Mouse (Mus musculus): ENCODE results near the gene Sh2d3c. TPM values are rescaled to one million over a fixed set of nuclear protein-coding genes. Genes with fewer than 3 reads are reported as not detected.
A peak's percentile ranks its signal among the peaks of the same experiment; 100 is the strongest.

Gene Sh2d3c
- polyA plus RNA-seq, 1 experiment from 2014 or later = 41.1 TPM

GRCm38 (mm10) chr2:32729547-32729946 is 8.7 kb downstream of the Sh2d3c start:
- H3K4me2 ChIP-seq (replicated peaks) = no peak overlapping the region
- no peaks in the 10 kb centered on the region for H3K27me3 ChIP-seq
- H3K27ac ChIP-seq (replicated peaks) = no peak overlapping the region
- no peak overlapping the region for H3K9ac ChIP-seq (replicated peaks)
- 85% methylated on average over 4 of the region's 4 CpGs for WGBS
- H3K4me3 ChIP-seq = no peak overlapping the region
- no peaks in the 10 kb centered on the region for H3K36me3 ChIP-seq
- no peaks in the 10 kb centered on the region for H3K9me3 ChIP-seq
- peaks cover 6% of the 10 kb centered on the region; the same call in 1 of the 2 replicates for H3K4me1 ChIP-seq
- no peak for ATAC-seq (ENCODE audit: low FRiP score, low read depth)

GRCm38 (mm10) chr2:32730854-32731253 is 10.0 kb downstream of the Sh2d3c start:
- Histone ChIP-seq H3K9ac (replicated peaks) (no peak overlapping the region), H3K27ac (replicated peaks) (no peak overlapping the region), H3K27me3 (no peaks in the 10 kb centered on the region), H3K36me3 (no peaks in the 10 kb centered on the region), H3K4me1 (peaks cover 9% of the 10 kb centered on the region; the same call in 1 of the 2 replicates), H3K9me3 (no peaks in the 10 kb centered on the region), H3K4me2 (replicated peaks) (no peak overlapping the region), H3K4me3 (no peak overlapping the region)
- ATAC-seq (ENCODE audit: low FRiP score, low read depth) = no peak
- WGBS = 56% methylated on average over 11 of the region's 11 CpGs

- 80% methylated on average over 4 of the region's 4 CpGs for WGBS
- Histone ChIP-seq H3K27ac (replicated peaks) (no peak overlapping the region), H3K9me3 (no peaks in the 10 kb centered on the region), H3K4me2 (replicated peaks) (no peak overlapping the region), H3K4me3 (no peak overlapping the region), H3K36me3 (no peaks in the 10 kb centered on the region), H3K9ac (replicated peaks) (no peak overlapping the region), H3K27me3 (no peaks in the 10 kb centered on the region), H3K4me1 (peaks cover 9% of the 10 kb centered on the region; the same call in 1 of the 2 replicates)
- ATAC-seq (ENCODE audit: low FRiP score, low read depth) = no peak
Observed at GRCm38 (mm10) chr2:32731911-32732310, 11.1 kb downstream of the Sh2d3c start.

- H3K4me1 ChIP-seq = peaks cover 6% of the 10 kb centered on the region; the same call in 1 of the 2 replicates
- H3K36me3 ChIP-seq = no peaks in the 10 kb centered on the region
- no peak overlapping the region for H3K4me3 ChIP-seq
- H3K9ac ChIP-seq (replicated peaks) = no peak overlapping the region
- 80% methylated on average over 6 of the region's 6 CpGs for WGBS
- H3K4me2 ChIP-seq (replicated peaks) = no peak overlapping the region
- no peak overlapping the region for H3K27ac ChIP-seq (replicated peaks)
- no peaks in the 10 kb centered on the region for H3K9me3 ChIP-seq
- ATAC-seq (ENCODE audit: low FRiP score, low read depth) = no peak
- H3K27me3 ChIP-seq = no peaks in the 10 kb centered on the region
Observed at GRCm38 (mm10) chr2:32732695-32733094, 11.8 kb downstream of the Sh2d3c start.

GRCm38 (mm10) chr2:32734480-32734879 is 13.6 kb downstream of the Sh2d3c start:
- Histone ChIP-seq H3K9ac (replicated peaks) (no peak overlapping the region), H3K36me3 (no peaks in the 10 kb centered on the region), H3K4me1 (peaks cover 6% of the 10 kb centered on the region; the same call in 1 of the 2 replicates), H3K27ac (replicated peaks) (0 out of 2 replicates have a peak overlapping the region, but pooled peaks have one; percentile 25), H3K4me2 (replicated peaks) (no peak overlapping the region), H3K27me3 (no peaks in the 10 kb centered on the region), H3K9me3 (no peaks in the 10 kb centered on the region), H3K4me3 (no peak overlapping the region)
- WGBS = 27% methylated on average over 4 of the region's 4 CpGs
- no peak for ATAC-seq (ENCODE audit: low FRiP score, low read depth)

GRCm38 (mm10) chr2:32734933-32735332 is 14.1 kb downstream of the Sh2d3c start:
- 60% methylated on average over 4 of the region's 4 CpGs for WGBS
- Histone ChIP-seq H3K4me2 (replicated peaks) (no peak overlapping the region), H3K36me3 (no peaks in the 10 kb centered on the region), H3K9ac (replicated peaks) (no peak overlapping the region), H3K27me3 (no peaks in the 10 kb centered on the region), H3K27ac (replicated peaks) (0 out of 2 replicates have a peak overlapping the region, but pooled peaks have one; percentile 25), H3K4me3 (no peak overlapping the region), H3K4me1 (peaks cover 6% of the 10 kb centered on the region; the same call in 1 of the 2 replicates), H3K9me3 (no peaks in the 10 kb centered on the region)
- no peak for ATAC-seq (ENCODE audit: low FRiP score, low read depth)

- Histone ChIP-seq H3K27me3 (no peaks in the 10 kb centered on the region), H3K9me3 (no peaks in the 10 kb centered on the region), H3K36me3 (no peaks in the 10 kb centered on the region), H3K9ac (replicated peaks) (no peak overlapping the region; the same call in 1 of the 2 replicates), H3K4me3 (no peak overlapping the region), H3K27ac (replicated peaks) (no peak overlapping the region), H3K4me1 (peaks cover 17% of the 10 kb centered on the region), H3K4me2 (replicated peaks) (no peak overlapping the region)
- no peak for ATAC-seq (ENCODE audit: low FRiP score, low read depth)
- 41% methylated on average over 3 of the region's 3 CpGs for whole genome bisulfite sequencing
Observed at GRCm38 (mm10) chr2:32736306-32736829, 15.5 kb downstream of the Sh2d3c start.

GRCm38 (mm10) chr2:32737008-32737407 is 16.2 kb downstream of the Sh2d3c start:
- H3K9me3 ChIP-seq = no peaks in the 10 kb centered on the region
- no peak overlapping the region for H3K4me2 ChIP-seq (replicated peaks)
- H3K36me3 ChIP-seq = no peaks in the 10 kb centered on the region
- 41% methylated on average over 6 of the region's 6 CpGs for WGBS
- no peaks in the 10 kb centered on the region for H3K27me3 ChIP-seq
- peaks cover 23% of the 10 kb centered on the region for H3K4me1 ChIP-seq
- no peak overlapping the region; the same call in 1 of the 2 replicates for H3K9ac ChIP-seq (replicated peaks)
- no peak overlapping the region for H3K4me3 ChIP-seq
- no peak for ATAC-seq (ENCODE audit: low FRiP score, low read depth)
- no peak overlapping the region for H3K27ac ChIP-seq (replicated peaks)

- no peak overlapping the region for H3K27ac ChIP-seq (replicated peaks)
- H3K9ac ChIP-seq (replicated peaks) = 0 out of 2 replicates have a peak overlapping the region, but pooled peaks have one; percentile 8
- no peak overlapping the region for H3K4me3 ChIP-seq
- H3K36me3 ChIP-seq = no peaks in the 10 kb centered on the region
- 0 out of 2 replicates have a peak, but pooled peaks cover 9% of the 10 kb centered on the region for H3K27me3 ChIP-seq
- H3K4me1 ChIP-seq = peaks cover 37% of the 10 kb centered on the region
- ATAC-seq (ENCODE audit: low FRiP score, low read depth) = no peak
- H3K4me2 ChIP-seq (replicated peaks) = no peak overlapping the region
- 87% methylated on average over 4 of the region's 4 CpGs for WGBS
- no peaks in the 10 kb centered on the region for H3K9me3 ChIP-seq
Observed at GRCm38 (mm10) chr2:32739311-32739710, 18.5 kb downstream of the Sh2d3c start.

- Histone ChIP-seq H3K9ac (replicated peaks) (peak within 1 kb of the TSS; percentile 86), H3K4me3 (peak within 1 kb of the TSS; percentile 87), H3K4me2 (replicated peaks) (peak within 1 kb of the TSS; percentile 99), H3K9me3 (no peaks in the 10 kb centered on the region), H3K27me3 (0 out of 2 replicates have a peak, but pooled peaks cover 9% of the 10 kb centered on the region), H3K27ac (replicated peaks) (peak within 1 kb of the TSS; percentile 87), H3K4me1 (peaks cover 32% of the 10 kb centered on the region), H3K36me3 (peaks cover 10% of the 10 kb centered on the region)
- 5% methylated on average over 11 of the region's 11 CpGs for WGBS
- ATAC-seq (ENCODE audit: low FRiP score, low read depth) = no peak
Observed at GRCm38 (mm10) chr2:32740916-32741272, 20.0 kb downstream of the Sh2d3c start, which contains the start of gene 6330409D20Rik. 6330409D20Rik (minus strand) TSS chr2:32741016.

GRCm38 (mm10) chr2:32741273-32742172 is 20.7 kb downstream of the Sh2d3c start:
- Histone ChIP-seq H3K9me3 (no peaks in the 10 kb centered on the region), H3K4me2 (replicated peaks) (peak overlapping the region; percentile 99), H3K27ac (replicated peaks) (peak overlapping the region; percentile 87), H3K4me3 (peak overlapping the region; percentile 87), H3K9ac (replicated peaks) (peak overlapping the region; percentile 86), H3K36me3 (peaks cover 17% of the 10 kb centered on the region), H3K4me1 (peaks cover 32% of the 10 kb centered on the region), H3K27me3 (0 out of 2 replicates have a peak, but pooled peaks cover 9% of the 10 kb centered on the region)
- 2% methylated on average over 47 of the region's 58 CpGs for whole genome bisulfite sequencing
- peak; percentile 83 for ATAC-seq (ENCODE audit: low FRiP score, low read depth)

GRCm38 (mm10) chr2:32742173-32742531 is 21.3 kb downstream of the Sh2d3c start:
- H3K4me3 ChIP-seq = peak overlapping the region; percentile 87
- no peaks in the 10 kb centered on the region for H3K9me3 ChIP-seq
- peaks cover 32% of the 10 kb centered on the region for H3K4me1 ChIP-seq
- 6% methylated on average over 17 of the region's 18 CpGs for WGBS
- ATAC-seq (ENCODE audit: low FRiP score, low read depth) = peak; percentile 92
- peak overlapping the region; percentile 87 for H3K27ac ChIP-seq (replicated peaks)
- peak overlapping the region; percentile 99 for H3K4me2 ChIP-seq (replicated peaks)
- peak overlapping the region; percentile 86 for H3K9ac ChIP-seq (replicated peaks)
- peaks cover 23% of the 10 kb centered on the region for H3K36me3 ChIP-seq
- H3K27me3 ChIP-seq = 0 out of 2 replicates have a peak, but pooled peaks cover 9% of the 10 kb centered on the region
